Mouse (Mus musculus): ENCODE results near the gene Rpl29.

Rpl29 gene

DNA sequence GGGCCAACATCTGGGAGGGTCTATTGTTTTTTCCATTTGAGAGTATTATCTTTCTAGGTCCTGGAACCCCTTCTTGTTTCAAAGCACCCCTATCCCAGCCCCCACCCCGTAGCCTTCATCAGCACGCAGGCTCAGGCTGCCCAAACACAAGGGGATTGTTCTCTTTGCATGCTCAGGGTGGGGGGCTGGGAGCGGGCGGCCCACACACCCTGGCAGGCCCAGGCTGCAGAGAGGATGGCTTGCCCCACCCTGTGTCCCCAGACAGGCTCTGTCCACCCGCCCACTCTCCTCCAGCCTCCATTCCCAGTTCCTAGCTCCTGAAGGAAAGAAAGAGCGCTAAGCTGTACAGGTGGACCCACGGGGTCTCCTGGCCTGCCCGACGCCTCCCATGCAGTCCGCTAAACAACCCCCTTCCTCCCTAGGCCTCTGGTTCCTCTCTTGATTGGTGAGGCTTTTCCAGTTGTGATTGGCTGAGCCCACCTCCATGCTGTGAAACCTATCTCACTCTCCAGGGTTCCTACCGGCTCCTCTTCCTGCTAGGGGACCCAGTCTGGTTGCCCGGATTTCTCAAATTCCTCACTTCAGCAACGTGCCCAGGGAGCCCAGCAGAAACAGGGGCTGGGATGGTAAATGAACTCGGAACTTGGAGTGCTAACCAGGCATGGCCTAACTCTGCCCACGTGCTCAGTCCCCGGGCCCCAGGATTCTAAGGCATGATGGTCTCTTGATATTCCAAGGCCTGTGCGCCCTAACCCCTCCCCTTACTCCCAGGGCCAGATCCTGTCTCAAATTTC, 25.8 kb downstream of the Rpl29 start:
- DNase-seq (ENCODE audit: low spot score in 2 of 2) = no peak

DNA sequence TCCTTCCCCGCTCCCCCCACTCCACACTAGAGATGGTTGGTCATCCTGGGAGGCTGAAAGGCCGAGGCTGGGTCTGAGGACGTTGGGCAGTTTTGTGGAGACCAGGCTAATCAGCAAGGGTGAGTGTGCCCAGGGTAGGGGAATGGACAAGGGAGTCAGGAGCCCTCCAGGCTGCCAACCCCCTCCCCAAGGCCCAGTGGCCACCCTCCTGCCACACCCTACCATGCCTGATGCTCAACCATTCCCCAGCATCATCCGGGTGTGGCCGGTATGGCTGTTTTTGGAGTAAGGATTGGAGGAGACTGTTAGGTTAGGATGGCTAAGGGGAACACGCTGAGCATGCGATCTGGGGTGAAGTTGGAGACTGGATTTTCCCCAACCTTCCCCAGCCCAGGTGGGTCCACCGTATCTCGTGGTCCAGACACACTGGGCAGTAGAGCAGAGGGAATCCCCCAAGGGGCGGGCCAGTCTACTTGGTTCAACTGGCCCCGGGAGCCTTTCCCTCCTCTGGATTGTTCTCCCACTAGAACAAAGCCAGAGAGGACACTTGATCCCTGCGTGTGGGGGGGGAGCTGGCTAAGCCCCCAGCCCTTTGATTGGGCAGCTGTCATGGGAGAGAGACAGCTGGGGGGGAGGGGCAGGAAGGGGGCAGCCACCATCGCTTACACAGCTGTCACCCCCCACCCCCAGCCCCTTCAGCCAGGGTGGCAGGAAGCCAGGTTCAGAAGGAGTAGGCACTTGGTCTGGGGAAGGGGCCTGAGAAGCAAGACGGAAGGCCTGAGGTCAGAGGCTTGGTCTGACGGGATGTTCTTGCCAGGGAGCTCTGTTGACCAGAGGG, 27.3 kb downstream of the Rpl29 start:
- DNase-seq (ENCODE audit: low spot score in 2 of 2) = no peak

DNA sequence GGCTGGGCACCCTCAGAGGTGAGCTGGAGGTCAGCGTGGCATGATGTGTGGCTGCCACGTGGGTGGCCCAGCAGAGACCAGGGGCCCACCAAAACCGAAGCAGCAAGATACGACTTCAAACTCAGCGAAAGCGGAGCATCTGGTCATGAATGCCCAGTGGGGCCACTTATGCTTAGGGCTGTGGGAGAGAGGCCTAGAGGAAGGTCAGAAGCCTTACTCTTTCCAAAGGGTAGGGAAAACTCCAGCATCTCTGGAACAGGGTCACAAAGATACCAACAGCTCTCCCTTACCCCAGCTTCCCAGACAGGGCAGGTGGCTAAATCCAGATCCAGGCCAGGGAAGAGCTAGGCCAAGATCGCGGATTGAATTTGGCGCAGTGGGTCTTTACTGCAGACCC, 27.9 kb downstream of the Rpl29 start:
- DNase-seq (ENCODE audit: low spot score in 2 of 2) = no peak

DNA sequence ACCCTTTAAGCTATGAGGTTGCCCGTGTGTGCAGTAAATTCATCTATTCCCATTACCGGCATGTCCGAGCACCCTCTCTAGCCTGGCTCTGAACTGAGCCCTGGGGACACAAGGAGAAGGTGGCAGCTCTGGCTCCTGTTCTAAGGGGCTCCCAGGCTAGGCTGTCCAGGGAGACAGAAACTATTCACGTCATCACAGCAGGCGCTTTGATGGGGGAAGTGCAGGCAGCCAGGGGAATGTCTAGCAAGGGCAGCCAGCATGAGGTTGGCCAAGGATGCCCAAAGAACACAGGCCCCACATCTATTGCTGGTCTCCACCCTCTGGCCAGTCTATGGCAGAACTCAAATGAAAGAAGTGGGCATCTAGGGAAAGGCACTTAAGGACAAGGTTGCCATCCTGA, 28.7 kb downstream of the Rpl29 start:
- DNase-seq (ENCODE audit: low spot score in 2 of 2) = no peak

DNA sequence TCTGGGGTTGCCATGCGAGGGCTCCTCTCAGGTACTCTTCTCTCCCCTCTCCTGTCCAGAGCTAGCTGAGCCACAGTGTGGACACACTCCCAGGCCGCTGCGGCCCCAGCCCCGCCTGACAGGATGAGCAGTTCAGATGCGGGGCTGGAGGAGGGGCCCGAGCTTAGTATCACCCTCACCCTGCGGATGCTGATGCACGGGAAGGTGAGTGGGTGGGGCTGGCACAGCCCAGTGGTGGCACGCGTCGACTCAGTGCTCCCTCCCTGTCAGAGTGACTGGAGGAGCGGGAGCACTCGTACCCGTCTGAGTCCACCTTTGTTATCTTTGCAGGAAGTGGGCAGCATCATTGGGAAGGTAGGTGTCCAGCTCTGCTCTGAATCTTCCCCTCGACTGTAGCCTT, 30.7 kb downstream of the Rpl29 start:
- DNase-seq (ENCODE audit: low spot score in 2 of 2) = no peak

DNA sequence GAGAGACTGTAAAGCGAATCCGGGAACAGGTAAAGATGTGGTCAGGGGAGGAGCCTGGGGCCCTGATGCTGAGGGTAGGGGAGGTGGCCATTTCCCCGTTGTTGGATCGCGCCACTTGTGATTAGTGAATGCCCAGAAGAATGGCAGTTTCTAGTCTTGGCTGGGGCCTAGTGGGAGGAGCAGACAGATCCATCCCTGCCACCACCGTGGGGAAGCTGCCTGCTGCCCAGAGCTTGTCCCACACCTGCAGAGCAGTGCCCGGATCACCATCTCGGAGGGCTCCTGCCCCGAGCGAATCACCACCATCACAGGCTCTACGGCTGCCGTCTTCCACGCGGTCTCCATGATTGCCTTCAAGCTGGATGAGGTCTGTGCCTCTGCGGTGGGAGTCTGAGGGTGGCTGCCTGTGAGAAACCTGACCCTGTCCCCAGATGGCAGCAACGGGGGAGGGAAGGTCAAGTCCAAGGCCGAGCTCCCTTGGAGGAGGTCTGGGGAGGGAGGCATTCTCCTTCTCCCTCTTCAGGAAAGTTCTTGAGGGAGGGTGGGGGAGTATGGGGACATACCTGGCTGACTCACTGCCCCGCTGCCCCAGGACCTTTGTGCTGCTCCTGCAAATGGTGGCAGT, 31.3 kb downstream of the Rpl29 start:
- no peak for DNase-seq (ENCODE audit: low spot score in 2 of 2)

DNA sequence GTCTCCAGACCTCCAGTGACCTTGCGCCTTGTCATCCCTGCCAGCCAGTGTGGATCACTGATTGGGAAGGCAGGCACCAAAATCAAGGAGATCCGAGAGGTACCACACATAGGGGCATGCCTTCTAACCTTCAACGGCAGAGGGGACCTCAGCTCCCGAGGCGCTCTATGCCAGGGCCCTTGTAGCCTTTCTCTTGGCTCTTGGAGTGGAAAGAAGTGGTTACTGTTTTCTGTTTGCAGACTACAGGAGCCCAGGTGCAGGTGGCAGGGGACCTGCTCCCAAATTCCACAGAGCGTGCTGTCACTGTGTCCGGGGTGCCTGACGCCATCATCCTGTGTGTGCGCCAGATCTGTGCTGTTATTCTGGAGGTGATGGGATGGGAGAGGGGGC, 31.8 kb downstream of the Rpl29 start:
- no peak for DNase-seq (ENCODE audit: low spot score in 2 of 2)

DNA sequence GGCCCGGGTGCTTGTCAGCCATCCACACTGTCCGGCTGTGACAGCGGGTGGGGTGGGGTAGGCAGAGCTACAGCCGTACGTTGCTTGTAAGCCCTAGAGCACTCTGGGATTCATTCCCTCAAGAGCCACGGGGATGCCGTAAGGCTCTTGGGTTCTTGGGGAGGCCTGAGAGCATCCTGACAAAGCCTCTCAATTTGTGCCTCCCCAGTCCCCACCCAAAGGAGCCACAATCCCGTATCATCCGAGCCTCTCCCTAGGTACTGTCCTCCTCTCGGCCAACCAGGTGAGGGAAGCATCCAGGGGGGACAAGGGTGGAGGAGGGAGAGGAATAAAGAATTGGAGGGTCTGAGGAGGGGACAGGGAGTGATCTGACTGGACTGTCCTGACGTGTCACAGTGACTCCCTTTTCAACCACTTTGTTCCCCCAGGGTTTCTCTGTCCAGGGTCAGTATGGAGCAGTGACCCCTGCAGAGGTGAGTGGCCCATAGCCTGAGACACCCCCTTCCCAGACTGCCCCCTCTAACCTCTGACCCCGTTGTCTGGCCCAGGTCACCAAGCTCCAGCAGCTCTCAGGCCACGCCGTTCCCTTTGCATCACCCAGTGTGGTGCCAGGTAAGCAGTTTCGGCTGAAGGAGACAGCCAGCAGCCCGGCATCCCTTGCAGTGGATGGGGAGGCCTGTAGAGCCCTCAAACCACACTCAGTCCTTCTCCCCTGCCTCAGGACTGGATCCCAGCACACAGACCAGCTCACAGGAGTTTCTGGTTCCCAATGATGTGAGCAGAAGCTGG, 32.6 kb downstream of the Rpl29 start:
- no peak for DNase-seq (ENCODE audit: low spot score in 2 of 2)

DNA sequence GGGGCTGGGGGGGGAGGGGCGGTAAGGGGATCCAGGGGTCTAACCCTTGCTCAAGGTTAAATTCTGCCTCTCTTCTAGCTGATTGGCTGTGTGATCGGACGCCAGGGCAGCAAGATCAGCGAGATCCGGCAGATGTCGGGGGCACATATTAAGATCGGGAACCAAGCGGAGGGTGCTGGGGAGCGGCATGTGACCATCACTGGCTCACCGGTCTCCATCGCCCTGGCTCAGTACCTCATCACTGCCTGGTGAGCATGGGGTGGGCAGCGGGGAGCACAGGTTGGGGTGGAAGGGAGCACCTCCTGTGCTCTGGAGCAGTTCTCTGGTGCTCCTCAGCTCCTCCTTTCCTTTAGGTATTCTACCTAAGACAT, 33.2 kb downstream of the Rpl29 start:
- DNase-seq (ENCODE audit: low spot score in 2 of 2) = no peak

DNA sequence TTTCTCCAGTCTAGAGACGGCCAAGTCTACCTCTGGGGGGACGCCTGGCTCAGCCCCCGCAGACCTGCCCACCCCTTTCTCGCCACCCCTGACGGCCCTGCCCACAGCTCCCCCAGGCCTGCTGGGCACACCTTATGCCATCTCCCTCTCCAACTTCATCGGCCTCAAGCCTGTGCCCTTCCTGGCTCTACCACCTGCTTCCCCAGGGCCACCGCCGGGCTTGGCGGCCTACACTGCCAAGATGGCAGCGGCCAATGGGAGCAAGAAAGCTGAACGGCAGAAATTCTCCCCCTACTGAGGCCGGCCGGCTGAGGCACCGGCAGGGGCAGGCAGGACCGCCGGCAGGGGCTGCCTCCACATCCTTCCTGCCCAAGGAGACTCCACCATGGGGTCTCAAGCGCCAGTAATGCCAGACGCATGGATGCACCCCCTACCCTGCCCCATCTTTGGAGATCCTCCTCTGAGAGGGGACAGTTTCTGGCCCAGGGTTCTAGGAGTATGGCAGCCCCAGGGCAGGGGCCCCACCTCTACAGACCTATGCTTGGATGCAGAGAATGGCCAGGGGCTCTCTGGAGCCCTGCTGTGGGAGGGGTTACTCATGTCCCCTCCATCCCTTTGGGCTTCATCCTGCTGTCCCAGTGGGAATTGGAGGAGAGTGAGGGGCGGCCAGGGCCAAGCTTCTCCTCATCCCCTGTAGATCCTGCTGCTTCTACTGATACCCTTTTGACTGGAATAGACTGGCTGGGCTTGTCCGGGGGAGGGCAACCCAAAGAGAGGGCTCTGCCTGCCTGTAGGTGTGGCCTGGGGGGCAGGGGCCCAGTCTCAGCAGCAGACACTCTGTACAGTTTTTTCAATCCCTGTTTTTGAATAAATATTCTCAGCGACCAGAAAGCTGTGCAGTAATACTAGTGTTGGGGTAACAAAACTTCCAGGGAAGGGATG, 34.1 kb downstream of the Rpl29 start:
- no peak for DNase-seq (ENCODE audit: low spot score in 2 of 2)

DNA sequence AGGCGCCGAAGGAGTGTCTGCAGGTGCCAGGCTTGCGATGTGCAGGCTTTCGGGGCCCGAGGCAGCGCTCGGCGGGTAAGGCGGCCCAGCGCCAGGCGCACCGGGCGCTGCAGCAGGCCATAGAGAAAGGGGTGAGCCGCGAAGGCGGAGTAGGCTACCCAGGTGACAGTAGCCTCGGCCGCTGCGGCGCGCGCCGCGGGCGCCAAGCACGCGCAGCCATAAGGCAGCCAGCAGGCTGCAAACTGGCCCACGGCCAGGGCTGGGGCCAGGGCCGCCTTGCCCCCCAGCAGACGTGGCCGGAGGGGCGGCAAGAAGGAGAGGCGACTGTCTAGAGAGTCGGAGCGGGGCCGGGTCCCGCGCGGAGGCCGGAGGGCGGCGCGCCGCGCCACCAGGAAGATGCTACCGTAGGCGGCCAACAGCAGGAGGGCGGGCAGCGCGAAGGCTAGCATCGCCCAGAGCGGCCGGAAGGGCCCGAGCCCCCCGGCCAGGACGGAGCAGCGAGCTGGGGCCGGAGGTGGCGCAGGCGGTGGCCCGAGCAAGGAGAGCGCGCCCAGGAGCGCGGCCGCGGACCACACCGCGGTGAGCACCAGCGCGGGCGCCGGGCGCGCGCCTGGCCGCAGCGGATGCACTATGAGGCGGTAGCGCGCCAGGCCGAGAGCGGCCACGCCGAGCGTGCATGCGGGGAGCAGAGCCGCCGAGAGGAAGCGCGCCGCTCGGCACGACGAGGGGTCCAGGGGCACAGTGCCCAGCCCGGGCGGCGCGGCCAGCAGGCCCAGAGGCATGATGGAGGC, 35.7 kb downstream of the Rpl29 start:
- no peak for DNase-seq (ENCODE audit: low spot score in 2 of 2)

DNA sequence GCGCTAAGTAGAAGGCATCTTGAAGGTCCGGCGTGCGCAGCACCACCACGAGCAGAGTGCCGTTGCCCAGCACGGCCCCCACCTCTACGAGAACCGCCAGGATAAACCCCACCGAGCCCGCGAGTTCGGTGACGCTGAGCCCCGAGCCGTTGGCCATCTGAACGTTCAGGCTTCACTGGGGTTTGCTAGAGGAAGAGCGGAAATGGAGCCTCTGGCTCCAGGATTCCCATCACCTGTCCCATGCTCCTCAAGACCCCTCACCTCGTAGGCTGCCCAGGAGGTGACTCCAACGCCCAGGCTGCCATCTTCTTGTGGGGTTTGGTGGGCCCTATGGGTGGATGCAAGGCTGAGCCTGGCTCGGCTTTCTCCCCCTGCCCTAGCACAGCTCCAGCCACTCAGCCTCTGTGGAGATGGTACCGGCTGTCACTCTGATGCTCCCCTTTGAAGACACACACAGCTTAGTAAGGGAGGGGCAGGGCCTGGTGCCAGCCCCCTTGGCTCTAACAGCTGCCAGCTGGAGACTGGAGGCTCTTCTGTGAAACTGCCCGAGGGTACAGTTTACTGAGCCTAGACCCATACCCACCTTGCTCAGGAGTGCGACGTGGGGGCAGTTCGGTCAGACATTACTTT, 36.4 kb downstream of the Rpl29 start, which contains the start of gene Gpr62:
Gene Gpr62 (minus strand): TSS at position 368 of the 630 bp plus-strand sequence.
- no peak for DNase-seq (ENCODE audit: low spot score in 2 of 2)

DNA sequence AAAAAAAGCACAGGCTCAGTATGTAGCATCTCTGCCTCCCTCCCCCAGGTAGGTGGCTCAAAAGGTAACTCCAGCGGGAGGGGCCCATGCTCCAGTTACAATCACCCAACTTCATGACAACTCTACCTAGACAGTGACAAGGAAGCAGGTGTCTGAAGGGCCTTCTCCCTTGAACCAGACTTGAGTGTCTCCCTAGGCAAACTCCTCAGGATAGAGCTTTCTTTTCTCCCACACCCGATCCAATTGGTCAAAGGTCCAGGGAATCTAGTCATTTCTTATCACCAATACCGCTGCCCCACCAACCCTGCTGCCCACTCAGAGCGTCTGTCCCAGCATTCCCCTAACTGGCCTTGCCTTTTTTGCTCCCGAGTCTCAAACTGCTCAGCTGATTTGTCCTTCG, 37.5 kb downstream of the Rpl29 start:
- DNase-seq (ENCODE audit: low spot score in 2 of 2) = no peak

DNA sequence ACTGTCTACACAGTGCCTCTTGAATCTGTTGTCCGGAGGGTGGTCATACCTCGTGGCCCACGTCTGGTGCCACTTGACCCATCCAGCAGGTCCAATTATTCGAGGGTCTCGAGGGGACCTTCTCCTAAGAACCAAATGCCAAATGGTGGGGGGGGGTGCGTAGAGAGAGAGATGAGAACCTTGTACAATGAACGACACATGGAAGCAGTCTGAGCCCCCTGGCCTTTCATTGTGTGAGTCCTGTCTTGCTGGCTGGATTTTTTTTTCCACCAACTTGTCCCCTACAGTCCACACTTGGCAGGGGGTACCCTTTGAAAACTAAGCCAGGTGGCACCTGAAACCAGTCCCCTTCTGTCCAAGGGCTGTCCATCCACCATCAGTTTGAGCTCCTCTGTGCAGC, 38.5 kb downstream of the Rpl29 start:
- DNase-seq (ENCODE audit: low spot score in 2 of 2) = no peak

DNA sequence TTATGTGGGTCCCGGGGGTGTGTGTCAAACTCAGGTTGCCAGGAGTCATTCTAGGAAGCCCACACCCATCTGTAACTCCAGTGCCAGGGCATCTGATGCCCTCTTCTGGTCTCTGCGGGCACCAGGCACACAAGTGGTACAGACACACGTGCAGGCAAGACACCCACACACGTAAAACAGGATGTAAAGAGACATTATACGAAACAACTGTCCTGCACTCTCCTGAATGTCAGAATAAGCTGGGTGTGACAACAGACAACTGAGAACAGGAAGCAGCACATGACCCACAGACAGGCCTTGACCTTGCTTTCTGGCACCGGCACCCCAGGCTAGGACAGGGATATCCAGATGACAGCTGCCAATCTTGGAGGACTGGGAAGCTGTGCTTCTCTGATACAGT, 40.1 kb downstream of the Rpl29 start:
- DNase-seq (ENCODE audit: low spot score in 2 of 2) = no peak

DNA sequence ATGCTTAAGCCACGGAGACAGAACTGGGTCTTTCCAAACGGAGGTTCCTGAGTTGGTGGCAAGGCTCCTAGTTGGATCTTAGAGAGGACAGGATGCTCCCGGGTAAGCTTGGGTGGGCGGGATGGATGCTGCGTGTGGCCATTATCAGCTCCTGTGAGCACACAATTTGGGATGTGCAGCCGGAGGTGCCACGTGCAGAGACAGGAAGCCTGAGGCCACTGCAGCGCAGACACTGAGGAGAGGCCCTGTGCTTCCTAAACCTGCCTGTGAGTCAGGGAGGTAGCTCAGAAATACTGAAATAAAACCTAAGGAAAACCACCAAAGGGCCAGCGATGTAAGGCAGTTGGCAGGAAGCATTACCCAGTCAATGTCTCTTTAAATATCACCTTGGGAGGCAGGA, 40.5 kb downstream of the Rpl29 start:
- no peak for DNase-seq (ENCODE audit: low spot score in 2 of 2)

DNA sequence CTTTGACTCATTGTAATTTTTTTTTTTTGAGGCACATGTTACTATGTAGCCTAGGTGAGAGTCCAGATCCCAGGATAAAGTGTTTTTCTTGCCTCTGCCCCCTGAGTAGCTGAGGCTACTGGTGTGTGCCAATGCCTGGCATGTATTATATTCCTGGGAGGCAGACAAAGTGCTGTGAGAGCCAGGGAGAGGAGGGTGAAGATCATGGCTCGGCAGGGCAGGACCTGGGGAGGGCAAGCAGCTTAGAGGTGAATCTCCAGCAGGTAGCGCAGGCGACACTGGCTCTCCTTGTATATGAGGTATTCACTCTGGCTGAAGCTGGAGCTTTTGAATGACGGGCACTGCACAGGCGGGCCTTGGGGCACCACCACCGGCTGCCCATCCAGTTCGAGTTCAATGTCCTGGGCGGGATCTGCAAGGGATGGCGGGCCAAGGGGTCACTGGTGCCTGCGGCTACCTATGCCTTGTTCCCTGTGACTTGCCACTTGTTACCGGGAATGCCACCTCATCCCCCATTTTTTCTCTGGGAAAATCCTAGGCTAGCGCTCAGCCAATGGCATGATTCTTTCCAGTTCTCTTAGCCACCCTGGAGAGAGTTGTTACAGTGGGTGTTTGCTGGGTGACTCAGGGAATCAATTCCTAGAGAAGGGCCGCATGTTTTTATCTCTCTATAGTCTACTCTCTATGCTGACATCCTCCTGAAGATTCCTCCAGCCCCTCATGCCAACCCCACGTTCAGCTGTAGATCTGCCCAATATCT, 41.9 kb downstream of the Rpl29 start:
- DNase-seq (ENCODE audit: low spot score in 2 of 2) = no peak

DNA sequence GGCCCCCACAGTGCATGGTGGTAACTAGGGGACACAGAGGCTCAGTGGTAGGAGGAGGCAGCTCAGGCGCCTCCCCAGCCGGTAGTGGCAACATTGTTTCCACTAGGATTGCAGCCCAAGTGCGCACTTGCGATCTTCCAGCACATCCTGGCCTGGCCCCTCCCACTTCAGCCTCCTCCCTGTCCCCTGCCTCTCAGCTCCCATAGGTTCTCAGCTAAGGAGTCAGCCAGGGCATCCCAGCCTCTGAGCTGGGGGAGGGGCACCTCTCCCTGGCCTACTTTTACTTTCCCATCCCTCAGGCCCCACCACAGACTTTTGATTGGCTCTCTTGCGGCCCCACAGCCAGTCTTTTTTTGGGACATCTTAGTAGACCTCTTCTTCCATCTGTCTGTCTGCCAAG, 42.6 kb downstream of the Rpl29 start:
- no peak for DNase-seq (ENCODE audit: low spot score in 2 of 2)

DNA sequence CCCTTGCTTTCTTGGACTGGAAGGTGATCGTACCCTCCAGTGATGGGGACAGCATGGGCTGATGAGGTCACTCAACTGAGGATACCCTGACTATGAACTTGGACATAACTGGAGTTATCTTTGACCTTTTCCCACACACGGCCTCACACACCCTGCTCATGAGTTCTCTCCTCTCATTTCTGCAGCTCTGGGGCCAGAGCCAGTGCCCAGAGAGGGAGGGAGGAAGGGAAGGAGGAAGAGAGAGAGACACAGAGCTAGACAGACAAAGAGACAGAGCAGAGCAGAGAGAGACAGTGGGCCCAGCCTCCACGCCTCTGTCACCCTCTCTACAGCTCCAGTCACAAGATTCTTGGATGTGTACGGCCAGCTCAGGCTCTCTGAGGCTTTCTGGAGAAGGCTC, 43.1 kb downstream of the Rpl29 start:
- DNase-seq (ENCODE audit: low spot score in 2 of 2) = no peak

All from spleen, postnatal 36 days (tissue).